In the genomic region with DNA sequence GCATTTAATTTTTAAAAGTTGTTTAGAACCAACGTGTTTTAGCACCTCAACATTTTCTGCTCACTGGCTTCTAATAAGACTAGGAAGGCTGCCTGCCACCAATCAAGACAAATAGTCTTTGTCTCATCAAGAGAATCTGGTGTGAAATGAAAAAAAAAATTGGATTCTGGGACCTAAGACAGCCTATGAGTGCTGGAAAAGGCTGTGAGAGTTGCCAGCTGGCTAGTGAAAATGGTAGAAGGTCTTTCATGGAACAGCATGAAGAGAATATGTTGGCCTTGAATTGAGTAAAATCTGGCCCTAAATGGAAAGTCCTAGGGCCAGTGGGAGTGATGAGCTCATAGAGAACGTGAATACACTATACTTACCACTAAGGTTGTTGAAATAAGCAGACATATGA, we compare ENCODE assay signal across 13 mouse cellular contexts.
"Had no signal": no experiment of that assay in that cellular context is flagged by ENCODE, and none has a peak within 500 bp of the region (broad histone marks: within the 10 kb centered on the region; RNA-seq: fewer than 3 reads in every experiment).

No protein-coding gene starts in this region.

- H3K27ac ChIP-seq: kidney, postnatal 0 days; limb, embryonic 13.5 days; liver, embryonic 14.5 days; neural tube, embryonic 12.5 days had no signal

- H3K9ac ChIP-seq: limb, embryonic 13.5 days; liver, embryonic 14.5 days; neural tube, embryonic 12.5 days had no signal

- H3K4me3 ChIP-seq: limb, embryonic 13.5 days; neural tube, embryonic 12.5 days had no signal

- H3K27me3 ChIP-seq: neural tube, embryonic 12.5 days had no signal

- H3K4me2 ChIP-seq: limb, embryonic 13.5 days; neural tube, embryonic 12.5 days had no signal

- H3K9me3 ChIP-seq: limb, embryonic 13.5 days; neural tube, embryonic 12.5 days had no signal

- H3K4me1 ChIP-seq: limb, embryonic 13.5 days; neural tube, embryonic 12.5 days had no signal

- H3K36me3 ChIP-seq: limb, embryonic 13.5 days; neural tube, embryonic 12.5 days had no signal

- DNase-seq: kidney, postnatal 36 days; layer of hippocampus, adult 9-11 months; layer of hippocampus, postnatal 36 days; lung, adult 18-20 months; midbrain, embryonic 14.5 days; right cerebral cortex, postnatal 4 days; spleen, adult 18-20 months; thymus, adult 18-20 months; thymus, postnatal 14 days had no signal
